ENCODE assay signal across 8 mouse cellular contexts in genomic region chr2:160729851-160730796, GRCm38 (mm10). TPM values are rescaled to one million over a fixed set of nuclear protein-coding genes. Genes with fewer than 3 reads are reported as not detected.
A peak's percentile ranks its signal among the peaks of the same experiment; 100 is the strongest.
DNase-seq lines count a peak whose midpoint lies in the region; ATAC-seq and TF ChIP-seq lines count a peak whose summit lies in the region.

No protein-coding gene starts in this region.

- H3K4me3 ChIP-seq in layer of hippocampus, adult 2 months: peak overlapping the region; percentile 94
- peak overlapping the region; percentile 73 for H3K4me3 ChIP-seq in bone marrow macrophage, adult 2 months (ENCODE audit: insufficient read depth, low read length)
- H3K4me3 ChIP-seq in kidney, embryonic 16.5 days (ENCODE audit: low read length): peak overlapping the region; percentile 90
- peak overlapping the region; percentile 92 for H3K4me3 ChIP-seq in midbrain, embryonic 12.5 days

- TF ChIP-seq CTCF in layer of hippocampus, adult 2 months (conservative IDR thresholded peaks at IDR 0.05): peak; percentile 77
- peak; percentile 24; the same call in 1 of the 2 replicates for TF ChIP-seq CTCF in bone marrow macrophage, adult 2 months (IDR thresholded peaks at IDR 0.05; ENCODE audit: low read depth, low read length)

- no peak for DNase-seq in layer of hippocampus, adult 2 months (ENCODE audit: low spot score in 2 of 2)
- DNase-seq in layer of hippocampus, adult 9-11 months: no peak
- DNase-seq in gonadal fat pad, adult 2 months (ENCODE audit: low read depth): peak; percentile 61
- no peak for DNase-seq in right cerebral cortex, adult 2 months (ENCODE audit: low spot score in 2 of 2)
- DNase-seq in c-Kit-positive CD71-positive TER-119-positive erythroid progenitor cells, embryonic 14.5 days (ENCODE audit: low spot score): no peak

- ATAC-seq in kidney, embryonic 16.5 days (ENCODE audit: low FRiP score, low TSS enrichment): no peak; the same call in 1 of the 2 replicates
- ATAC-seq in midbrain, embryonic 12.5 days (ENCODE audit: low FRiP score, low read depth): no peak

- 24% methylated on average over 17 of the region's 17 CpGs for WGBS in kidney, embryonic 16.5 days
- WGBS in midbrain, embryonic 12.5 days: 34% methylated on average over 17 of the region's 17 CpGs

- H3K36me3 ChIP-seq in kidney, embryonic 16.5 days (ENCODE audit: insufficient read depth, low read length): peaks cover 9% of the 10 kb centered on the region; the same call in 1 of the 2 replicates
- H3K36me3 ChIP-seq in midbrain, embryonic 12.5 days: peaks cover 17% of the 10 kb centered on the region

- peak overlapping the region; percentile 91 for H3K4me2 ChIP-seq in kidney, embryonic 16.5 days (replicated peaks; ENCODE audit: low read depth, low read length)
- peak overlapping the region; percentile 92 for H3K4me2 ChIP-seq in midbrain, embryonic 12.5 days (replicated peaks)

- TF ChIP-seq POLR2A in bone marrow macrophage, adult 2 months (IDR thresholded peaks at IDR 0.05; ENCODE audit: borderline replicate concordance, low read depth, low read length): no peak

- peak overlapping the region; percentile 99 for H3K27ac ChIP-seq in layer of hippocampus, adult 2 months
- no peak overlapping the region for H3K27ac ChIP-seq in bone marrow macrophage, adult 2 months (ENCODE audit: insufficient read depth, low read depth, low read length)
- no peak overlapping the region for H3K27ac ChIP-seq in kidney, embryonic 16.5 days (ENCODE audit: low read length)
- peak overlapping the region; percentile 98; the same call in 1 of the 2 replicates for H3K27ac ChIP-seq in midbrain, embryonic 12.5 days (replicated peaks)

- H3K27me3 ChIP-seq in kidney, embryonic 16.5 days (ENCODE audit: insufficient read depth, low read length): no peaks in the 10 kb centered on the region
- H3K27me3 ChIP-seq in midbrain, embryonic 12.5 days: 0 out of 2 replicates have a peak, but pooled peaks cover 3% of the 10 kb centered on the region

- no peaks in the 10 kb centered on the region for H3K9me3 ChIP-seq in kidney, embryonic 16.5 days (ENCODE audit: low read length)
- no peaks in the 10 kb centered on the region for H3K9me3 ChIP-seq in midbrain, embryonic 12.5 days

- peak overlapping the region; percentile 98 for H3K9ac ChIP-seq in kidney, embryonic 16.5 days (replicated peaks; ENCODE audit: low read length)
- H3K9ac ChIP-seq in midbrain, embryonic 12.5 days (replicated peaks): peak overlapping the region; percentile 98; the same call in 1 of the 2 replicates

- 0 out of 2 replicates have a peak, but pooled peaks cover 8% of the 10 kb centered on the region for H3K4me1 ChIP-seq in bone marrow macrophage, adult 2 months (ENCODE audit: control insufficient read depth, insufficient read depth, low read length)
- peaks cover 39% of the 10 kb centered on the region for H3K4me1 ChIP-seq in kidney, embryonic 16.5 days (ENCODE audit: insufficient read depth, low read length)
- H3K4me1 ChIP-seq in midbrain, embryonic 12.5 days: peaks cover 38% of the 10 kb centered on the region

RNA-seq across cellular contexts. Expression of gene Plcg1, which starts 1.0 kb away (rescaled TPM):
- total RNA-seq in layer of hippocampus, adult 2 months (2021): 100 to 1,000 TPM; 103 to 108 TPM
- polyA plus RNA-seq in bone marrow macrophage, adult 2 months (2012; ENCODE audit: insufficient read depth, insufficient read length, missing spikeins): 9.8 and 10.4 TPM in 2 replicates
- polyA plus RNA-seq in gonadal fat pad, adult 2 months (2012; rRNA removed): 129 and 150 TPM in 2 replicates
- 49.9 and 50.6 TPM in 2 replicates for polyA plus RNA-seq in kidney, embryonic 16.5 days (2015; fragmentation: Nextera tagmentation; extraction: Ambion mirVana)
- polyA plus RNA-seq in midbrain, embryonic 12.5 days (2016; fragmentation: Nextera tagmentation; extraction: Ambion mirVana): 108 and 110 TPM in 2 replicates

Comparison
In these comparisons a context has a peak if more than half of its experiments do, and no peak if none do; other contexts are left out.
1. H3K27ac ChIP-seq: peak in layer of hippocampus, adult 2 months (single experiment) and midbrain, embryonic 12.5 days (single experiment); none in bone marrow macrophage, adult 2 months (single experiment) and kidney, embryonic 16.5 days (single experiment).
2. Peak in every context shown above with its lines, with median percentiles within 50 percentile points of each other: H3K4me3 ChIP-seq.